Mouse (Mus musculus): ENCODE data around the gene Anpep. TPM values are rescaled to one million over a fixed set of nuclear protein-coding genes. Genes with fewer than 3 reads are reported as not detected.

Gene Anpep
- polyA plus RNA-seq (2016; fragmentation: Nextera tagmentation; extraction: Ambion mirVana), result 2.0 and 2.3 TPM in 2 replicates

DNA sequence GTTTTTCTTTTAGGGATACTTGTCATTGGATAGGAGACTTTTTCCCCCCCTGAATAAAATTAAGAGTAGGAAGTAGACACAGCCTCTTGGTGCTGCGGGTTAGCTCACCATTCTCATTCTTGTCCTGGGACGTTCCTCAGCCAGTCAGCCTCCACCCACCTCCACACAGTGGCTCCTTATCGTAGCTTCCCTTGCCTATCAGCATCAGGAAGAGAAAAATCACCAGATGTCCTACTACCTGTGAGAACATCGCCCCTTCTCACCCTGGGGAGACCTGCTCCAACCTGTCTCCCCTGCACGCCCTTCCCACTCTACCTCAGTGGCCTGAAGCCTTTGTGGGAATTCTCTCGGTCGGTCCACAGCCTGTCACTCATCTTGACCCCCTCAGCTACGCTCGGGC lies at the start of gene Anpep:
Gene Anpep (minus strand): TSS at position 249 of the 400 bp plus-strand sequence.
- 82% methylated on average over 9 of the region's 9 CpGs for WGBS
- ATAC-seq (ENCODE audit: low FRiP score, low read depth), result no peak

DNA sequence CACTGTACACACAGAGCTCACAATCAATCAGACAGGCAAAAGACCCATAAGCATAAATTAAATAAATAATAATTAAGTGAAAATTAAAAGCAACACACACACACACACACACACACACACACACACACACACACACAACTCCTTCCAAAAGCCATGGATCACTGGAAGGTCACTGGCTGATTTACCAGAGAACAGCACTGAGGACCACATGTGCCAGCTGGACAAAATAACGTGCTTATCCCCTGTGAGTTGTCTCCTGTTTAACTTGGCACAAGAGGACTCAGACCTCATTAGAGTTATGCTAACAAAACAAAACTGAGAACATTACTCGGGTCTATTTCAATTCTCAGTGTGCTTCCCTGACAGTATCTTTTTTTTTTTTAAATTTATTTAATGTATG lies 46.5 kb upstream of the Anpep start:
- Histone ChIP-seq H3K4me1 (no peaks in the 10 kb centered on the region), H3K9ac (replicated peaks) (no peak overlapping the region), H3K9me3 (no peaks in the 10 kb centered on the region), H3K27ac (replicated peaks) (no peak overlapping the region), H3K27me3 (no peaks in the 10 kb centered on the region), H3K36me3 (peaks cover 76% of the 10 kb centered on the region), H3K4me2 (replicated peaks) (no peak overlapping the region), H3K4me3 (no peak overlapping the region)
- WGBS, result 81% methylated on average over 2 of the region's 2 CpGs
- ATAC-seq (ENCODE audit: low FRiP score, low read depth), result no peak

More for the DNA sequence above, at the start of gene Anpep:
- H3K27ac ChIP-seq (replicated peaks), result no peak within 1 kb of the TSS
- no peaks in the 10 kb centered on the region for H3K27me3 ChIP-seq
- H3K4me1 ChIP-seq, result no peaks in the 10 kb centered on the region
- H3K4me3 ChIP-seq, result no peak within 1 kb of the TSS
- H3K4me2 ChIP-seq (replicated peaks), result no peak within 1 kb of the TSS
- no peak within 1 kb of the TSS for H3K9ac ChIP-seq (replicated peaks)
- no peaks in the 10 kb centered on the region for H3K36me3 ChIP-seq
- H3K9me3 ChIP-seq, result no peaks in the 10 kb centered on the region

DNA sequence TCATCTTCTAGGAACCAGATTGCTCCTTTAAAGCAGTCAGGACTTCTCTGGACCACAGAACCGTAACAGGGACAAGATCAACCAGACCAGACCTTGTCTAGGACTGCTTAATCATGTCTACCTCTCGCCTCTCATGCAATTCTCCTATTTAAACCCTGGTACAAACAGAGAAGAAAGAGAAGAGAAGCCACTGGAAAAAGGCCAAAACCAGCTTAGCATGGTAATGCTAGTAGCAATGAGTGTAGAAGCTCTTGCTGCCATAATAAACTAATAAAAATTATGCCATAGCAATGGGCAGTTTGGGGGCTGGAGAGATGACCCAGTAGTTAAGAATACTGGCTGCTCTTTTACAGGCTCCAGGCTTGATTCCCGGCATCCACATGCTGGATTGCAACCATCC lies 46.1 kb upstream of the Anpep start:
- Histone ChIP-seq H3K27me3 (no peaks in the 10 kb centered on the region), H3K9me3 (no peaks in the 10 kb centered on the region), H3K4me2 (replicated peaks) (no peak overlapping the region), H3K4me1 (no peaks in the 10 kb centered on the region), H3K4me3 (no peak overlapping the region), H3K36me3 (peaks cover 80% of the 10 kb centered on the region), H3K9ac (replicated peaks) (no peak overlapping the region), H3K27ac (replicated peaks) (no peak overlapping the region)
- no peak for ATAC-seq (ENCODE audit: low FRiP score, low read depth)
- WGBS, result 97% methylated on average over 3 of the region's 3 CpGs

DNA sequence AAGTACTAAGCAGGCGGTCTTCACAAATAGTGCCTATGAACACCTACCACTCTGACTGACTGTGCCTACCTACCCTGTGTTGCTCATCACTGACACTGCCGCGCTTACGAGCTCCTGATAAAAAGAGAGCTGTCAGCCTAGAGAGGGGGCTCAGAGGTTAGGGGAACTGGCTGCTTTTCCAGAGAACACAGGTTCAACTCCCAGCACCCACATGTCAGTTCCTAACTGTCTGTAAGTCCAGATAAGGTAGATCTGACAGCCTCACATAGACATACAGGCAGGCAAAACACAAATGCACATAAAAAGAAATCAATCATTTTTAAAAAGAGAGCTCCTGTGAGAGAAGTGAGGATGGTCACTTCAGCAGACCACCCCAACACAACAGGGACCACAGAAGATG lies 44.3 kb upstream of the Anpep start:
- H3K27ac ChIP-seq (replicated peaks), result no peak overlapping the region
- H3K36me3 ChIP-seq, result peaks cover 85% of the 10 kb centered on the region
- H3K4me1 ChIP-seq, result no peaks in the 10 kb centered on the region
- no peaks in the 10 kb centered on the region for H3K9me3 ChIP-seq
- H3K27me3 ChIP-seq, result no peaks in the 10 kb centered on the region
- no peak overlapping the region for H3K4me2 ChIP-seq (replicated peaks)
- no peak for ATAC-seq (ENCODE audit: low FRiP score, low read depth)
- no peak overlapping the region for H3K4me3 ChIP-seq
- WGBS, result 97% methylated on average over 4 of the region's 4 CpGs
- no peak overlapping the region for H3K9ac ChIP-seq (replicated peaks)

DNA sequence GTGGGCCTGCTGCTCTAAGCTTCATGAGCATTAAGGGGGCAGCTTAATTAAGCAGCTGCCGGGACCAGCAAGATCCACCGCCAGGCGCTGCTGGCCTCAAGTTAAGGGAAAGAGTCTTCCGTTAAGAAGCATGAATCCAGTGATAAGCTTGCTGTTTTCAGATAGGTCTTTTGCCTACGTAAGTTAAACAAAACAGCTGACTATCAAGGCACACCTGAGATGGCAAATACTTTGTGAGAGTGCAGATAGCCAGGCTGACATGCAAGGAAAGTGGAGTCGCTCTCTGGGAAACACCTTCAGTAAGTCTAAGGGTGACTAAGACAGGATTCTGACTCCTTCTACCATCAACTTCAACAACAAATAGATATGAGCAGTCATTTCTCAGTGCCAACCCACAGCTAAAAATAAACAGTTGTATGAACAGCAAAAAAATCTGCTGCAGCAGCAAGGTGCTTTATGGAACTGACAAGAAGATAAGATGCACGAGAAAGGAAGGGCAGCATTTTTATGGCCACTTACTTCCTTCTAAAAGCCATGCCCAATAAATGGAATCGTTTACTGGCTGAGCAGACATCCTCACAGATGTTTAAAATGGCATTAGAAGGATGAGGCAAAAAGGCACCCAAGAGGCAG lies 42.4 kb upstream of the Anpep start:
- no peak overlapping the region for H3K4me2 ChIP-seq (replicated peaks)
- no peak overlapping the region for H3K9ac ChIP-seq (replicated peaks)
- no peaks in the 10 kb centered on the region for H3K9me3 ChIP-seq
- no peaks in the 10 kb centered on the region for H3K4me1 ChIP-seq
- WGBS, result 95% methylated on average over 8 of the region's 8 CpGs
- H3K36me3 ChIP-seq, result peaks cover 83% of the 10 kb centered on the region
- no peak overlapping the region for H3K4me3 ChIP-seq
- no peak for ATAC-seq (ENCODE audit: low FRiP score, low read depth)
- H3K27ac ChIP-seq (replicated peaks), result no peak overlapping the region
- H3K27me3 ChIP-seq, result no peaks in the 10 kb centered on the region

DNA sequence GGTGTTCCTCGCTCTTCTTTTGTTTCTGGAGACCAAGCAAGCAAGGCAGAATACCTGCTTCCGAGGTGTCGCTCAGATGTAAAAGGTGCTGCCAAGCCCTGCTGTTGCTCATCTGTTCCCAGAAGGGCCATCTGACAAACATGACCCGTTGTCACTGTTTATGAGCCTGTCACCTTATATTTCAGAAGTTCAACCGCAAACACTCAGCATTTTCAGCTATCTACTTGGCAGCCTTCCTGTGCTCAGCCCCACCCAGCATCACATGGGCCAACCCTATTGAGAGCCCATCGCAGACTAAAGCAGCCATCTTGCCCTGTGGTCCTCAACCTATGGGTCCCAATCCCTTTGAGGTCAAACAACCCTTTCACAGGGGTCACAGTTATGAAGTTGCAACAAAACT lies 39.9 kb upstream of the Anpep start:
- Histone ChIP-seq H3K4me2 (replicated peaks) (no peak overlapping the region), H3K27me3 (no peaks in the 10 kb centered on the region), H3K36me3 (peaks cover 82% of the 10 kb centered on the region), H3K9ac (replicated peaks) (no peak overlapping the region), H3K27ac (replicated peaks) (no peak overlapping the region), H3K9me3 (no peaks in the 10 kb centered on the region), H3K4me3 (no peak overlapping the region), H3K4me1 (no peaks in the 10 kb centered on the region)
- 98% methylated on average over 6 of the region's 6 CpGs for WGBS
- ATAC-seq (ENCODE audit: low FRiP score, low read depth), result no peak

DNA sequence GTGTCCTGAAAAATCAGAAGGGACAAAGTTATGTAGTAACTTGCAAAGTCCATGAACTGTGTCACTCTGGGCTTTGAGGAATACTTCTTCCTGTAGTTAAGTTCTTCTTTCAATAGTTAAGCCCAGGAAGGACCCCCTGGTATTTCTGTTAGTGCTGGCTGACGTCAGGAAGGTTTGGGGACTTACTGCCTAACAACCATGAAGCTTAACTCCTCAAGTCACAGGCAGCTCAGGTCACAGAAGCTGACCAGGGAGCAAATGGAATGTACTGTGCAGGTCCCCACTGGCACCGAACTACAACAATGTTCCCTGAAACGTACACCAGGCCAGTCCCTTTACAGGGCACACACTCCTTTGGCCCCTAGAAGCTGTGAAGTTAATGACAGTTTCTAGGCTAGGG lies 34.4 kb upstream of the Anpep start:
- Histone ChIP-seq H3K27ac (replicated peaks) (no peak overlapping the region), H3K36me3 (peaks cover 64% of the 10 kb centered on the region), H3K4me3 (no peak overlapping the region), H3K4me2 (replicated peaks) (no peak overlapping the region), H3K9me3 (no peaks in the 10 kb centered on the region), H3K4me1 (no peaks in the 10 kb centered on the region), H3K9ac (replicated peaks) (no peak overlapping the region), H3K27me3 (no peaks in the 10 kb centered on the region)
- ATAC-seq (ENCODE audit: low FRiP score, low read depth), result no peak
- WGBS, result 79% methylated on average over 3 of the region's 3 CpGs

DNA sequence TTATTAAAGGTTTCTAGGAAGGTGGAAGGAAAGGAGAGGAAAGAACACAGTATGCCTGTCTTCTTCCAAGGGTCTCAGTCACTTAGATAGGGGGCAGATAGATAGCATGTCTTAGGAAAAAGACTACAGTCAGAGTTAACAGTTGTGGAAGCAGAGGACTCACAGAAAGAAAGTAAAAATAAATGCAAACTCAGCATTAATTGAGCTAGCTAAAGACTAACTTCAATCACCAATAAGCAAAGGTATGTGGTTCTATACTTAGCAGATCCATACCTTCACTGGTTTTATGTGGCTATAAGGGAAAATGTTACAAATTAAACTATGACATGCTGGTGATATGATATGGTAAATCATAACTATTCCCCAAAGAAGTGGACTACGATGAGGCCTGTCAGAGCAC lies 33.9 kb upstream of the Anpep start:
- Histone ChIP-seq H3K27me3 (no peaks in the 10 kb centered on the region), H3K27ac (replicated peaks) (no peak overlapping the region), H3K9me3 (no peaks in the 10 kb centered on the region), H3K36me3 (peaks cover 65% of the 10 kb centered on the region), H3K4me3 (no peak overlapping the region), H3K4me1 (no peaks in the 10 kb centered on the region), H3K4me2 (replicated peaks) (no peak overlapping the region), H3K9ac (replicated peaks) (no peak overlapping the region)
- WGBS, result 86% methylated on average over 1 of the region's 1 CpGs
- no peak for ATAC-seq (ENCODE audit: low FRiP score, low read depth)

DNA sequence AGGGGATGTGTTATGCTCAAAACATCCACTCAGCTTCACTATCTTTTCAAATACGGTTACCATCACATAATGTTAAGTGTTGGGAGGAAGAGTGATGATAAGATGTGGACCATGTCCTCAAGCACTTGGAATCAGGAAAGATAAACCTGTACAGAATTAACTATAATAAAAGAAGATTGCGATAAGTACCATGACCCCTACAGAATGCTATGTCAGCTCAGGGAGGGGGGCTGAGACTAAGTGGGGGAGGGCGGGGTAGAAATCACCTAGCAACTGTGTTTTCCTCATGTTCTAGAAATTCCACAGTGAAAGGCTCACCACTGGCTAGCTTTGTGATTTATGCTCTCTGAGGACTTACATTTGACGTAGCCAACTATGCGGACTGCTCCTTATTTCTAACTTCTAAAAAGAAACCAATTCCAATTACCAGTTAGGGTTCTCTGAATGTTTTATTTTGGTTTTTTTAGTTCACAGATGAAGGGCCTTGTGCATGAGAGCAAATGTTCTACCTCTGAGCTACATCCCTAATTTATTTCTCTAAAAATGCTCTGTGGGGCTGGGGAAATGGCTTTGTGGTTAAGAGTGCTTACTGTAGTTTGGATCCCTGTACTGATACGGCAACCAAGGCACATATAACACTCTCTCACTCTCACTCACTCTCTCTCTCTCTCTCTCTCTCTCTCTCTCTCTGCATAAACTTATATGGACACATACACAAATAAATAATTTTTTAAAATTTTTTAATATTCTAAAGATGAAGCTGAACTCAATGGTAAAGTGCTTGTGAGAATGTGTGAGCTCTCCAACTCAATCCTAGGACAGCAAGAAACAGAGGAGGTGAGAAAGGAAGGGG lies 31.9 kb upstream of the Anpep start:
- no peak overlapping the region for H3K27ac ChIP-seq (replicated peaks)
- no peak overlapping the region for H3K4me3 ChIP-seq
- no peak overlapping the region for H3K9ac ChIP-seq (replicated peaks)
- H3K36me3 ChIP-seq, result peaks cover 59% of the 10 kb centered on the region
- H3K4me2 ChIP-seq (replicated peaks), result no peak overlapping the region
- 89% methylated on average over 6 of the region's 6 CpGs for WGBS
- no peak for ATAC-seq (ENCODE audit: low FRiP score, low read depth)
- H3K9me3 ChIP-seq, result no peaks in the 10 kb centered on the region
- H3K4me1 ChIP-seq, result no peaks in the 10 kb centered on the region
- H3K27me3 ChIP-seq, result no peaks in the 10 kb centered on the region

DNA sequence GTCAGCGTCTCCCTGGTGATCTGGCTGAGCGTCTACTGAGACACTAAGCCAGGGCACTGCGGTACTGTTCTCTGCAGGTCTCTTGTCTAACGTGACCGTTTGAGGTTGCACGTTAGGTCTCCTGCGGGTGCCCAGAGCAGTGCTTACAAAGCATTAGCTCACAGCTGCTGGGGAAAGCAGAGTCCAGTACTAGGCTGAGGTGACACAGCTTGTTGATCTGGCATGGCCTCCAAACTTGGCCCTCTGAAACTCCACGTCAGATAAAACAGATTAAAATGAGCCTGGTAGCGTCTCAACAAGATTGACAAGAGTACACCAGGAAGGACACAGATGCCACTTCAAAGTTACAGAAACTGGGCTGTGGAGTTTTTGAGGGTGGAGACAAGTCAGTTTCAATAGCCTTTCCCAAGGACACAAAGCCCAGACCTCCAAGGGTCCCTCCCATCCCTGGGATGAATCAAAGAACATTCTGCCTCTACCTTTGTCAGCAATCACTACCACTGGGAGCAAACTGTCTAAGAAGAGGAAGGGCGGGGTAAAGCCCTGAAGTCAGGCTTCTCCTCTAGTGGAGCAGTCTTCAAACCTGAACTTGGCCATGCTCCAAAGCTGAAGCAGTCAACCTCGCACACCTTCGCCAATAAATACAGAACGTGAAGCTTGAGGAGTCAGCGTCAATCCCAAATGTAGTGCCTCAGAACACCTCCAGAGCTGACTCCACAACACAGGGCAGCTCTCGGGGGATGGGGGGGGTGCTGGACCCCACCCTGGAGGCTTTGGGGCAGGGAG lies 29.8 kb upstream of the Anpep start:
- no peak overlapping the region for H3K9ac ChIP-seq (replicated peaks)
- no peak for ATAC-seq (ENCODE audit: low FRiP score, low read depth)

DNA sequence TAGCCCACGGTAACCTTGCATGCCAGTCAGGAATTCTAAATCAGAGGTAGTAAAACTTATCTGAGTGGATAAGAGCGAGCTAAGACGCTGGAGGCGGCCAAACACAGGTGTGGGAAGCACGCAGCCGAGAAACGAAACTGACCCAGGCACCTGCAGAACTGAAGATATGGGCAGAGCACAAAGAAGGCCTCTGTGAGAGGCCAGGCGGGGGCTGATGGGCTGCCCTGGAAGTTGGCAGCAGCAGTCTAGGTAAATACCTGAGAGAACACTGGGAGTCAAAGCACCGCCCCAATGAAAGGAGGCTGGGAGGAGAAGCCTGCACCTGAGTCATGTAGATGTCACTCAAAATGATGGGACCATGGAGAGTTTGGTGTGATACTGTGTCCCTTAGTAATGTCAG lies 27.7 kb upstream of the Anpep start:
- Histone ChIP-seq H3K4me1 (no peaks in the 10 kb centered on the region), H3K27ac (replicated peaks) (no peak overlapping the region), H3K4me3 (no peak overlapping the region), H3K27me3 (no peaks in the 10 kb centered on the region), H3K9me3 (no peaks in the 10 kb centered on the region), H3K4me2 (replicated peaks) (no peak overlapping the region), H3K9ac (replicated peaks) (no peak overlapping the region), H3K36me3 (peaks cover 25% of the 10 kb centered on the region)
- no peak for ATAC-seq (ENCODE audit: low FRiP score, low read depth)
- WGBS, result 91% methylated on average over 9 of the region's 9 CpGs

More for the DNA sequence above, 29.8 kb upstream of the Anpep start:
- Histone ChIP-seq H3K27ac (replicated peaks) (no peak overlapping the region), H3K27me3 (no peaks in the 10 kb centered on the region), H3K4me1 (no peaks in the 10 kb centered on the region), H3K4me2 (replicated peaks) (no peak overlapping the region), H3K36me3 (peaks cover 40% of the 10 kb centered on the region), H3K9me3 (no peaks in the 10 kb centered on the region), H3K4me3 (no peak overlapping the region)
- 95% methylated on average over 15 of the region's 15 CpGs for WGBS

Measured in midbrain, embryonic 12.5 days (tissue).